Mouse (Mus musculus) forebrain, embryonic 16.5 days (tissue): ENCODE data around the gene Bcan. TPM values are rescaled to one million over a fixed set of nuclear protein-coding genes. Genes with fewer than 3 reads are reported as not detected.

Source experiments
- ATAC-seq: fragments of 200-750 bp; cut with Nextera tagmentation; 2 replicates; pipeline ENCODE4 v1.8.0; 2017; ENCODE audit warnings: mild to moderate bottlenecking, moderate library complexity
- H3K27ac ChIP-seq: fragments of 300-500 bp; sonication (generic); 2 replicates; pipeline ENCODE4 v1.5.1; 2014; ENCODE audit warnings: low read length, control low read depth
- H3K27me3 ChIP-seq: fragments of 300-500 bp; sonication (generic); replicated peaks from 2 replicates; pipeline ENCODE4 v1.6.1; 2014; ENCODE audit warnings: low read length; ENCODE audit not compliant: control insufficient read depth, insufficient read depth
- H3K36me3 ChIP-seq: fragments of 300-500 bp; sonication (generic); 2 replicates; pipeline ENCODE4 v1.6.1; 2014; ENCODE audit not compliant: control insufficient read depth, insufficient read depth
- H3K4me1 ChIP-seq: fragments of 300-500 bp; sonication (generic); replicated peaks from 2 replicates; pipeline ENCODE4 v1.6.1; 2014; ENCODE audit warnings: low read length; ENCODE audit not compliant: control insufficient read depth, insufficient read depth
- H3K4me2 ChIP-seq: fragments of 300-500 bp; sonication (generic); 2 replicates; pipeline ENCODE4 v1.6.1; 2014; ENCODE audit warnings: mild to moderate bottlenecking, low read length, control low read depth
- H3K4me3 ChIP-seq: fragments of 300-500 bp; sonication (generic); replicated peaks from 2 replicates; pipeline ENCODE4 v1.5.1; 2014; ENCODE audit warnings: mild to moderate bottlenecking, low read length, control low read depth
- H3K9ac ChIP-seq: fragments of 300-500 bp; sonication (generic); replicated peaks from 2 replicates; pipeline ENCODE4 v1.6.1; 2014; ENCODE audit warnings: low read depth, low read length, control low read depth
- H3K9me3 ChIP-seq: fragments of 300-500 bp; sonication (generic); 2 replicates; pipeline ENCODE4 v1.6.1; 2016; ENCODE audit warnings: low read length; ENCODE audit not compliant: control insufficient read depth
- WGBS: fragments of 180-500 bp; shearing (Covaris S2); extraction: QIAGEN DNeasy Blood & Tissue Kit; methylation state at CpG from one replicate; pipeline ENCODE4 v1.1.7; 2014; 5-methylcytosine and 5-hydroxymethylcytosine counted together
- polyA plus RNA-seq: library from polyadenylated mRNA; unstranded; fragments of >200 nt; fragmentation: Nextera tagmentation; extraction: Ambion mirVana; gene quantifications from 2 replicates; pipeline ENCODE4 v1.2.1, GENCODE M21; 2015

Bcan gene
- polyA plus RNA-seq, 1 experiment from 2014 or later, result 43.6 TPM

- Histone ChIP-seq H3K4me1 (peaks cover 38% of the 10 kb centered on the region), H3K9me3 (no peaks in the 10 kb centered on the region), H3K4me2 (no peak overlapping the region), H3K9ac (0 out of 2 replicates have a peak overlapping the region, but pooled peaks have one; percentile 8), H3K27ac (no peak overlapping the region), H3K36me3 (no peaks in the 10 kb centered on the region), H3K4me3 (no peak overlapping the region), H3K27me3 (no peaks in the 10 kb centered on the region; the same call in 1 of the 2 replicates)
- no peak for ATAC-seq
- 16% methylated on average over 16 of the region's 16 CpGs for WGBS
These were observed 50.6 kb downstream of the Bcan start for GRCm38 (mm10) chr3:87949266-87949954.

GRCm38 (mm10) chr3:87948378-87949265 is 51.4 kb downstream of the Bcan start, which contains the start of gene Crabp2:
Gene Crabp2, plus strand, starts transcription at chr3:87948666.
- Histone ChIP-seq H3K4me1 (peaks cover 38% of the 10 kb centered on the region), H3K9me3 (no peaks in the 10 kb centered on the region), H3K36me3 (no peaks in the 10 kb centered on the region), H3K27me3 (no peaks in the 10 kb centered on the region; the same call in 1 of the 2 replicates), H3K4me3 (peak within 1 kb of the TSS; percentile 38), H3K27ac (no peak within 1 kb of the TSS), H3K9ac (peak within 1 kb of the TSS; percentile 49), H3K4me2 (peak within 1 kb of the TSS; percentile 71)
- 2% methylated on average over 35 of the region's 35 CpGs for WGBS
- ATAC-seq, result no peak

GRCm38 (mm10) chr3:87947811-87948199 is 52.2 kb downstream of the Bcan start:
- Histone ChIP-seq H3K36me3 (no peaks in the 10 kb centered on the region), H3K4me1 (peaks cover 38% of the 10 kb centered on the region), H3K4me2 (peak overlapping the region; percentile 71), H3K9me3 (no peaks in the 10 kb centered on the region), H3K27ac (no peak overlapping the region), H3K9ac (peak overlapping the region; percentile 49), H3K27me3 (no peaks in the 10 kb centered on the region; the same call in 1 of the 2 replicates), H3K4me3 (peak overlapping the region; percentile 38)
- 0 out of 2 replicates have a peak, but pooled peaks have one; percentile 11 for ATAC-seq
- under 1% methylated on average over 17 of the region's 17 CpGs for WGBS

- ATAC-seq, result 0 out of 2 replicates have a peak, but pooled peaks have one; percentile 2
- WGBS, result 8% methylated on average over 26 of the region's 26 CpGs
- H3K4me1 ChIP-seq, result peaks cover 36% of the 10 kb centered on the region
These were observed 52.8 kb downstream of the Bcan start for GRCm38 (mm10) chr3:87947056-87947810.

GRCm38 (mm10) chr3:87946541-87946860 is 53.5 kb downstream of the Bcan start:
- no peaks in the 10 kb centered on the region for H3K9me3 ChIP-seq
- H3K27ac ChIP-seq, result no peak overlapping the region
- 42% methylated on average over 1 of the region's 1 CpGs for WGBS
- ATAC-seq, result no peak
- H3K4me2 ChIP-seq, result no peak overlapping the region
- peaks cover 3% of the 10 kb centered on the region; the same call in 1 of the 2 replicates for H3K36me3 ChIP-seq
- H3K27me3 ChIP-seq, result no peaks in the 10 kb centered on the region; the same call in 1 of the 2 replicates
- H3K4me3 ChIP-seq, result no peak overlapping the region
- H3K4me1 ChIP-seq, result peaks cover 36% of the 10 kb centered on the region
- H3K9ac ChIP-seq, result no peak overlapping the region

More at GRCm38 (mm10) chr3:87947056-87947810, 52.8 kb downstream of the Bcan start:
- Histone ChIP-seq H3K4me3 (peak overlapping the region; percentile 38), H3K9ac (peak overlapping the region; percentile 49), H3K27me3 (no peaks in the 10 kb centered on the region; the same call in 1 of the 2 replicates), H3K4me2 (peak overlapping the region; percentile 71), H3K27ac (no peak overlapping the region), H3K9me3 (no peaks in the 10 kb centered on the region), H3K36me3 (peaks cover 3% of the 10 kb centered on the region; the same call in 1 of the 2 replicates)

- Histone ChIP-seq H3K9me3 (no peaks in the 10 kb centered on the region), H3K4me3 (no peak overlapping the region), H3K27me3 (no peaks in the 10 kb centered on the region), H3K9ac (no peak overlapping the region), H3K27ac (no peak overlapping the region), H3K4me1 (peaks cover 36% of the 10 kb centered on the region), H3K4me2 (no peak overlapping the region), H3K36me3 (peaks cover 4% of the 10 kb centered on the region; the same call in 1 of the 2 replicates)
- ATAC-seq, result no peak
- WGBS, result 21% methylated on average over 12 of the region's 12 CpGs
These were observed 54.1 kb downstream of the Bcan start for GRCm38 (mm10) chr3:87945781-87946540.

- Histone ChIP-seq H3K9me3 (no peaks in the 10 kb centered on the region), H3K36me3 (peaks cover 8% of the 10 kb centered on the region; the same call in 1 of the 2 replicates), H3K27me3 (no peaks in the 10 kb centered on the region), H3K4me1 (peaks cover 35% of the 10 kb centered on the region), H3K4me2 (no peak overlapping the region), H3K4me3 (no peak overlapping the region), H3K27ac (no peak overlapping the region), H3K9ac (no peak overlapping the region)
- WGBS, result 12% methylated on average over 4 of the region's 4 CpGs
- ATAC-seq, result peak; percentile 41; the same call in 1 of the 2 replicates
These were observed 55.0 kb downstream of the Bcan start for GRCm38 (mm10) chr3:87944838-87945600.

- Histone ChIP-seq H3K27ac (no peak overlapping the region), H3K9me3 (no peaks in the 10 kb centered on the region), H3K36me3 (peaks cover 12% of the 10 kb centered on the region), H3K27me3 (no peaks in the 10 kb centered on the region), H3K9ac (no peak overlapping the region), H3K4me2 (no peak overlapping the region), H3K4me3 (no peak overlapping the region), H3K4me1 (peaks cover 23% of the 10 kb centered on the region)
- ATAC-seq, result no peak
- 85% methylated on average over 7 of the region's 7 CpGs for whole genome bisulfite sequencing
These were observed 56.4 kb downstream of the Bcan start for GRCm38 (mm10) chr3:87943586-87943985.
